Mouse (Mus musculus): Measurements from ENCODE around the gene Prpf6.

- no peak for TF ChIP-seq CTCF (IDR thresholded peaks at IDR 0.05; ENCODE audit: extremely low read depth, insufficient read length, insufficient replicate concordance, low read depth, low read length)
- TF ChIP-seq POLR2A (IDR thresholded peaks at IDR 0.05; ENCODE audit: low read depth, low read length), result no peak
These were observed 89.0 kb downstream of the Prpf6 start for GRCm38 (mm10) chr2:181680716-181681117.

All from small intestine, adult 2 months (tissue).